Comparison of ENCODE assay signal across 26 mouse cellular contexts in genomic region chr10:34155796-34156554, GRCm38 (mm10). TPM values are rescaled to one million over a fixed set of nuclear protein-coding genes. Genes with fewer than 3 reads are reported as not detected.
A peak's percentile ranks its signal among the peaks of the same experiment; 100 is the strongest.
DNase-seq lines count a peak whose midpoint lies in the region; ATAC-seq and TF ChIP-seq lines count a peak whose summit lies in the region.
"Had no signal": no experiment of that assay in that cellular context is flagged by ENCODE, and none has a peak within 500 bp of the region (broad histone marks: within the 10 kb centered on the region; RNA-seq: fewer than 3 reads in every experiment).

No protein-coding gene starts in this region.

- no peaks in the 10 kb centered on the region; the same call in 1 of the 2 replicates for H3K36me3 ChIP-seq in kidney, embryonic 14.5 days (ENCODE audit: control insufficient read depth, insufficient read depth, low read length)
- H3K36me3 ChIP-seq in kidney, embryonic 16.5 days (ENCODE audit: insufficient read depth, low read length) = peaks cover 11% of the 10 kb centered on the region; the same call in 1 of the 2 replicates
- H3K36me3 ChIP-seq in midbrain, embryonic 12.5 days = no peaks in the 10 kb centered on the region
- H3K36me3 ChIP-seq in midbrain, postnatal 0 days (ENCODE audit: insufficient read depth, low read length) = no peaks in the 10 kb centered on the region

- 40% methylated on average over 12 of the region's 12 CpGs for WGBS in kidney, embryonic 14.5 days
- WGBS in kidney, embryonic 16.5 days = 49% methylated on average over 12 of the region's 12 CpGs
- 83% methylated on average over 12 of the region's 12 CpGs for WGBS in midbrain, embryonic 12.5 days
- WGBS in midbrain, postnatal 0 days = 77% methylated on average over 12 of the region's 12 CpGs

- H3K4me1 ChIP-seq in kidney, embryonic 14.5 days (ENCODE audit: control insufficient read depth, insufficient read depth, low read length) = peaks cover 6% of the 10 kb centered on the region; the same call in 1 of the 2 replicates
- H3K4me1 ChIP-seq in kidney, embryonic 16.5 days (ENCODE audit: insufficient read depth, low read length) = peaks cover 5% of the 10 kb centered on the region; the same call in 1 of the 2 replicates
- H3K4me1 ChIP-seq in midbrain, embryonic 12.5 days = no peaks in the 10 kb centered on the region
- no peaks in the 10 kb centered on the region for H3K4me1 ChIP-seq in midbrain, postnatal 0 days (ENCODE audit: insufficient read depth, low read length)
- H3K4me1 ChIP-seq: embryonic facial prominence, embryonic 15.5 days; forebrain, embryonic 12.5 days had no signal

- intact Hi-C loops in heart, postnatal 36 days (cut with DNase I) = no loop called here

- DNase-seq in kidney, postnatal 10 days = no peak
- no peak for DNase-seq in kidney, adult 18-20 months
- no peak for DNase-seq in midbrain, postnatal 0 days (ENCODE audit: low spot score)
- DNase-seq in heart, postnatal 36 days = no peak
- DNase-seq: adrenal gland, adult 2 months; adrenal gland, postnatal 10 days; adrenal gland, postnatal 25 days; cerebellum, adult 11 months; cerebellum, adult 18-20 months; cerebellum, adult 8-10 months; cerebellum, adult 9-11 months; cerebellum, postnatal 14 days; cerebellum, postnatal 36 days; embryo, embryonic 11 days had no signal

- H3K27ac ChIP-seq in kidney, embryonic 14.5 days (ENCODE audit: low read depth, low read length) = no peak overlapping the region
- H3K27ac ChIP-seq in kidney, embryonic 16.5 days (ENCODE audit: low read length) = no peak overlapping the region
- no peak overlapping the region for H3K27ac ChIP-seq in midbrain, embryonic 12.5 days (replicated peaks)
- no peak overlapping the region for H3K27ac ChIP-seq in midbrain, postnatal 0 days (ENCODE audit: low read depth, low read length)
- H3K27ac ChIP-seq: embryonic facial prominence, embryonic 13.5 days; embryonic facial prominence, embryonic 15.5 days; forebrain, embryonic 10.5 days; forebrain, embryonic 12.5 days had no signal

- H3K27me3 ChIP-seq in kidney, embryonic 14.5 days (ENCODE audit: control insufficient read depth, insufficient read depth, low read length) = no peaks in the 10 kb centered on the region
- H3K27me3 ChIP-seq in kidney, embryonic 16.5 days (ENCODE audit: insufficient read depth, low read length) = no peaks in the 10 kb centered on the region
- peaks cover 32% of the 10 kb centered on the region for H3K27me3 ChIP-seq in midbrain, embryonic 12.5 days
- H3K27me3 ChIP-seq in midbrain, postnatal 0 days (ENCODE audit: insufficient read depth, low read length) = no peaks in the 10 kb centered on the region
- H3K27me3 ChIP-seq: embryonic facial prominence, embryonic 13.5 days; embryonic facial prominence, embryonic 15.5 days; forebrain, embryonic 12.5 days had no signal

- no peak overlapping the region; the same call in 1 of the 2 replicates for H3K4me2 ChIP-seq in kidney, embryonic 14.5 days (replicated peaks; ENCODE audit: low read depth, low read length)
- no peak overlapping the region for H3K4me2 ChIP-seq in kidney, embryonic 16.5 days (replicated peaks; ENCODE audit: low read depth, low read length)
- H3K4me2 ChIP-seq in midbrain, embryonic 12.5 days (replicated peaks) = no peak overlapping the region
- H3K4me2 ChIP-seq in midbrain, postnatal 0 days (ENCODE audit: low read depth, low read length, poor library complexity, severe bottlenecking) = no peak overlapping the region
- H3K4me2 ChIP-seq: embryonic facial prominence, embryonic 13.5 days; embryonic facial prominence, embryonic 15.5 days; forebrain, embryonic 12.5 days had no signal

- H3K9ac ChIP-seq in kidney, embryonic 14.5 days (ENCODE audit: low read depth, low read length) = no peak overlapping the region
- no peak overlapping the region for H3K9ac ChIP-seq in kidney, embryonic 16.5 days (replicated peaks; ENCODE audit: low read length)
- no peak overlapping the region for H3K9ac ChIP-seq in midbrain, embryonic 12.5 days (replicated peaks)
- H3K9ac ChIP-seq in midbrain, postnatal 0 days (replicated peaks; ENCODE audit: low read length, poor library complexity, severe bottlenecking) = no peak overlapping the region
- H3K9ac ChIP-seq: embryonic facial prominence, embryonic 13.5 days; embryonic facial prominence, embryonic 15.5 days; forebrain, embryonic 12.5 days had no signal

- TF ChIP-seq CTCF in midbrain, postnatal 0 days (IDR thresholded peaks at IDR 0.05) = no peak

- H3K4me3 ChIP-seq in kidney, embryonic 14.5 days (ENCODE audit: low read length) = no peak overlapping the region
- H3K4me3 ChIP-seq in kidney, embryonic 16.5 days (ENCODE audit: low read length) = no peak overlapping the region
- no peak overlapping the region for H3K4me3 ChIP-seq in midbrain, embryonic 12.5 days
- H3K4me3 ChIP-seq in midbrain, postnatal 0 days (ENCODE audit: low read depth, low read length) = no peak overlapping the region
- H3K4me3 ChIP-seq: embryonic facial prominence, embryonic 13.5 days; embryonic facial prominence, embryonic 15.5 days; erythroblast, embryonic 14.5 days; forebrain, embryonic 10.5 days; forebrain, embryonic 12.5 days had no signal

- ATAC-seq in kidney, embryonic 14.5 days (ENCODE audit: low FRiP score, low TSS enrichment) = peak; percentile 84
- ATAC-seq in kidney, embryonic 16.5 days (ENCODE audit: low FRiP score, low TSS enrichment) = peak; percentile 81
- ATAC-seq in midbrain, embryonic 12.5 days (ENCODE audit: low FRiP score, low read depth) = peak; percentile 34; the same call in 1 of the 2 replicates
- no peak for ATAC-seq in midbrain, postnatal 0 days (ENCODE audit: low FRiP score)
- ATAC-seq: forebrain, embryonic 14.5 days had no signal

- no peaks in the 10 kb centered on the region for H3K9me3 ChIP-seq in kidney, embryonic 14.5 days (ENCODE audit: control insufficient read depth, low read length)
- H3K9me3 ChIP-seq in kidney, embryonic 16.5 days (ENCODE audit: low read length) = no peaks in the 10 kb centered on the region
- no peaks in the 10 kb centered on the region for H3K9me3 ChIP-seq in midbrain, embryonic 12.5 days
- no peaks in the 10 kb centered on the region for H3K9me3 ChIP-seq in midbrain, postnatal 0 days (ENCODE audit: low read length)
- H3K9me3 ChIP-seq: embryonic facial prominence, embryonic 13.5 days; embryonic facial prominence, embryonic 15.5 days; forebrain, embryonic 10.5 days; forebrain, embryonic 12.5 days had no signal

RNA-seq across cellular contexts. Expression of gene Calhm6, which starts 28.2 kb away (rescaled TPM):
- polyA plus RNA-seq in kidney, embryonic 14.5 days (2014; fragmentation: Nextera tagmentation; extraction: Ambion mirVana) = 0.89 and 1.7 TPM in 2 replicates
- polyA plus RNA-seq in kidney, embryonic 16.5 days (2015; fragmentation: Nextera tagmentation; extraction: Ambion mirVana) = 0.57 and 0.96 TPM in 2 replicates
- 0.35 and 0.60 TPM in 2 replicates for polyA plus RNA-seq in midbrain, embryonic 12.5 days (2016; fragmentation: Nextera tagmentation; extraction: Ambion mirVana)
- total RNA-seq in midbrain, postnatal 0 days (2014; rRNA removed) = 0.44 TPM in 1 of 2 replicates, not detected in the other
- 1.1 and 1.2 TPM in 2 replicates for polyA plus RNA-seq in midbrain, postnatal 0 days (2015; fragmentation: Nextera tagmentation; extraction: Ambion mirVana)
- not detected for total RNA-seq in heart, postnatal 36 days (2021)
- total RNA-seq: MEL had no signal
- polyA plus RNA-seq: C2C12; erythroblast, embryonic 14.5 days had no signal

RNA-seq across cellular contexts. Expression of gene Dse, which starts 51.5 kb away (rescaled TPM):
- 12.8 and 24.1 TPM in 2 replicates for polyA plus RNA-seq in kidney, embryonic 14.5 days (2014; fragmentation: Nextera tagmentation; extraction: Ambion mirVana)
- 24.7 and 25.4 TPM in 2 replicates for polyA plus RNA-seq in kidney, embryonic 16.5 days (2015; fragmentation: Nextera tagmentation; extraction: Ambion mirVana)
- polyA plus RNA-seq in midbrain, embryonic 12.5 days (2016; fragmentation: Nextera tagmentation; extraction: Ambion mirVana) = 16.0 and 20.5 TPM in 2 replicates
- total RNA-seq in midbrain, postnatal 0 days (2014; rRNA removed) = 19.7 and 37.4 TPM in 2 replicates
- polyA plus RNA-seq in midbrain, postnatal 0 days (2015; fragmentation: Nextera tagmentation; extraction: Ambion mirVana) = 5.9 and 7.0 TPM in 2 replicates
- total RNA-seq in heart, postnatal 36 days (2021) = 1 to 10 TPM; 5.8 to 6.4 TPM
- total RNA-seq: MEL had no signal
- polyA plus RNA-seq: erythroblast, embryonic 14.5 days had no signal

RNA-seq across cellular contexts. Expression of gene Calhm5, which starts 59.7 kb away (rescaled TPM):
- polyA plus RNA-seq in kidney, embryonic 14.5 days (2014; fragmentation: Nextera tagmentation; extraction: Ambion mirVana) = 0.19 and 0.30 TPM in 2 replicates
- polyA plus RNA-seq in kidney, embryonic 16.5 days (2015; fragmentation: Nextera tagmentation; extraction: Ambion mirVana) = 0.46 and 0.74 TPM in 2 replicates
- polyA plus RNA-seq in midbrain, embryonic 12.5 days (2016; fragmentation: Nextera tagmentation; extraction: Ambion mirVana) = 0.33 and 0.37 TPM in 2 replicates
- total RNA-seq in midbrain, postnatal 0 days (2014; rRNA removed) = 0.60 and 1.0 TPM in 2 replicates
- 0.86 and 0.91 TPM in 2 replicates for polyA plus RNA-seq in midbrain, postnatal 0 days (2015; fragmentation: Nextera tagmentation; extraction: Ambion mirVana)
- 1 to 10 TPM in 1 of 2 experiments, under 1 TPM in 1; 1.00 to 1.4 TPM for total RNA-seq in heart, postnatal 36 days (2021)
- total RNA-seq: common myeloid progenitor, adult 5-6 weeks; MEL had no signal
- polyA plus RNA-seq: erythroblast, embryonic 14.5 days had no signal
